Mouse (Mus musculus) left cerebral cortex, adult 8-10 months (tissue): ENCODE measurements at regions not wholly inside any gene's neighbourhood (a gene's known extent, or its start where the extent isn't known, plus 50 kb on each side); places are given as distances from the start of the nearest gene placed in this dataset.
"Not testable (repeated sequence)": the region's sequence is repeated elsewhere in the genome, so short reads cannot be mapped to it uniquely, and the experiment has no call there.

Experiments used
- DNase-seq, 2 experiments: peaks; one replicate each; pipeline ENCODE4 v3.0.0; 2022; ENCODE audit warnings: low spot score in 2 of 2

- DNase-seq: no peak
Measured at GRCm38 (mm10) chr15:25252648-25253567, 160.7 kb downstream of the Basp1 start.

- no peak for DNase-seq
Measured at GRCm38 (mm10) chr15:25245631-25246030, 167.9 kb downstream of the Basp1 start.

- DNase-seq: no peak
Measured at GRCm38 (mm10) chr15:25237665-25238664, 175.6 kb downstream of the Basp1 start.

- DNase-seq: no peak
Measured at GRCm38 (mm10) chr15:25236191-25236723, 177.3 kb downstream of the Basp1 start.

- no peak for DNase-seq
Measured at GRCm38 (mm10) chr15:25234064-25234700, 179.4 kb downstream of the Basp1 start.

GRCm38 (mm10) chr15:25230213-25230612 is 183.4 kb downstream of the Basp1 start:
- DNase-seq: no peak

- DNase-seq: no peak
Measured at GRCm38 (mm10) chr15:25229807-25230206, 183.8 kb downstream of the Basp1 start.

GRCm38 (mm10) chr15:25227496-25227895 is 186.1 kb downstream of the Basp1 start:
- DNase-seq: no peak

- no peak for DNase-seq
Measured at GRCm38 (mm10) chr15:25225936-25226335, 187.6 kb downstream of the Basp1 start.

GRCm38 (mm10) chr15:25225431-25225830 is 188.1 kb downstream of the Basp1 start:
- DNase-seq: no peak

- DNase-seq: peak in 1 of 2 experiments; percentile 68
Measured at GRCm38 (mm10) chr15:25221749-25222148, 191.8 kb downstream of the Basp1 start.

GRCm38 (mm10) chr15:25216375-25216774 is 197.2 kb downstream of the Basp1 start:
- no peak for DNase-seq

- no peak for DNase-seq
Measured at GRCm38 (mm10) chr15:25202097-25202496, 211.5 kb downstream of the Basp1 start.

- DNase-seq: not testable (repeated sequence)
Measured at GRCm38 (mm10) chr15:25200249-25200648, 213.3 kb downstream of the Basp1 start.

GRCm38 (mm10) chr15:25187881-25188326 is 225.7 kb downstream of the Basp1 start:
- no peak for DNase-seq

GRCm38 (mm10) chr15:25172755-25173154 is 240.8 kb downstream of the Basp1 start:
- no peak for DNase-seq

GRCm38 (mm10) chr15:25146371-25146770 is 267.2 kb downstream of the Basp1 start:
- no peak for DNase-seq

- DNase-seq: no peak
Measured at GRCm38 (mm10) chr15:25144228-25144627, 269.3 kb downstream of the Basp1 start.

GRCm38 (mm10) chr15:25140389-25141181 is 273.0 kb downstream of the Basp1 start:
- no peak for DNase-seq

- DNase-seq: no peak
Measured at GRCm38 (mm10) chr15:25137091-25137490, 276.5 kb downstream of the Basp1 start.
